Mouse (Mus musculus) lung, postnatal 14 days (tissue): ENCODE measurements around the gene 1700001J03Rik.
"Not testable (repeated sequence)": the region's sequence is repeated elsewhere in the genome, so short reads cannot be mapped to it uniquely, and the experiment has no call there.

Experiments
- DNase-seq: peaks from one replicate; pipeline ENCODE4 v3.0.0; 2021

Gene 1700001J03Rik

GRCm38 (mm10) chr5:146187441-146187840 is 2.3 kb upstream of the 1700001J03Rik start:
- DNase-seq: peak; percentile 72

GRCm38 (mm10) chr5:146172744-146173143 is 12.4 kb downstream of the 1700001J03Rik start:
- peak; percentile 21 for DNase-seq

DNA sequence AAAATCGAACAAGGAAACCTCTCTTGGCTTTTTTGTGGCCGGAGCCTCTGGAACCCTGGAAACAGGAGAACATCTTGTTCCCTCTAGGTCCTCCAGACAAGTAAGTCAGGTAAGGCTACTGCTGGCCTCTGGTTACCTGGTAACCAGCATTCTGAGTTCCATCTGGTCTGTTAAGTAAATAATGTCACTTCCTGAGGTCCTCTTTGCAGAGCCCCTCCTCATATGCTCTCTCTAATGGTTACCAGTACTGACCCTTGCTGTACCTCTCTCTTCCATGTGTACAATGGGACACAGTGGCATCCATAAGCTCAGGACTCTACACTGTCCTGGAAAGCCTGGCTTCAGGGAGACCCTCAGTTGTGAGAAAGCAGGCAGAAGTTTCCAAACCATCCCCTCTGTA is 14.5 kb downstream of the 1700001J03Rik start, which contains the start of gene Gm6309:
Gm6309 (minus strand) TSS at position 101 of the 400 bp plus-strand sequence.
- not testable (repeated sequence) for DNase-seq

DNA sequence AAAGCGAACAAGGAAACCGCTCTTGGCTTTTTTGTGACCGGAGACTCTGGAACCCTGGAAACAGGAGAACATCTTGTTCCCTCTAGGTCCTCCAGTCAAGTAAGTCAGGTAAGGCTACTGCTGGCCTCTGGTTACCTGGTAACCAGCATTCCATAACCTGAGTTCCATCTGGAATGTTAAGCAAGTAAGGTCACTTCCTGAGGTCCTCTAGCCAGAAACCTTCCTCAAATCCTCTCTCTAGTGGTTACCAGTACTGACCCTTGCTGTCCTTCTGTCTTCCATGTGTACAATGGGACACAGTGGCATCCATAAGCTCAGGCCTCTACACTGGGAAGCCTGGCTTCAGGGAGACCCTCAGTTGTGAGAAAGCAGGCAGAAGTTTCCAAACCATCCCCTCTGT is 24.7 kb downstream of the 1700001J03Rik start, which contains the start of gene Gm5565:
Gm5565 (minus strand) TSS at position 101 of the 400 bp plus-strand sequence.
- not testable (repeated sequence) for DNase-seq

- DNase-seq: not testable (repeated sequence)
Measured at GRCm38 (mm10) chr5:146158326-146158725, 26.8 kb downstream of the 1700001J03Rik start.

GRCm38 (mm10) chr5:146150454-146150853 is 34.6 kb downstream of the 1700001J03Rik start:
- DNase-seq: no peak

- DNase-seq: no peak
Measured at GRCm38 (mm10) chr5:146147903-146148302, 37.2 kb downstream of the 1700001J03Rik start.
